Mouse (Mus musculus) heart, embryonic 13.5 days (tissue): ENCODE measurements around the gene Catsper3. TPM values are rescaled to one million over a fixed set of nuclear protein-coding genes. Genes with fewer than 3 reads are reported as not detected.

Experiments used
- ATAC-seq: fragments of 200-750 bp; cut with Nextera tagmentation; 2 replicates; pipeline ENCODE4 v1.8.0; 2017; ENCODE audit warnings: moderate TSS enrichment; ENCODE audit not compliant: insufficient number of reproducible peaks, low FRiP score, low TSS enrichment; ENCODE audit errors: extremely low read depth
- H3K27ac ChIP-seq: fragments of 300-500 bp; sonication (generic); replicated peaks from 2 replicates; pipeline ENCODE4 v1.5.1; 2015; ENCODE audit warnings: moderate library complexity, mild to moderate bottlenecking, inconsistent platforms
- H3K27me3 ChIP-seq: fragments of 300-500 bp; sonication (generic); replicated peaks from 2 replicates; pipeline ENCODE4 v1.6.1; 2015; ENCODE audit warnings: mild to moderate bottlenecking, inconsistent platforms
- H3K36me3 ChIP-seq: fragments of 300-500 bp; sonication (generic); 2 replicates; pipeline ENCODE4 v1.6.1; 2015; ENCODE audit warnings: mild to moderate bottlenecking, inconsistent platforms
- H3K4me1 ChIP-seq: fragments of 300-500 bp; sonication (generic); 2 replicates; pipeline ENCODE4 v1.6.1; 2015; ENCODE audit warnings: inconsistent platforms
- H3K4me2 ChIP-seq: fragments of 300-500 bp; sonication (generic); 2 replicates; pipeline ENCODE4 v1.6.1; 2015; ENCODE audit warnings: inconsistent platforms, mild to moderate bottlenecking, moderate library complexity
- H3K4me3 ChIP-seq: fragments of 300-500 bp; sonication (generic); 2 replicates; pipeline ENCODE4 v1.5.1; 2015; ENCODE audit warnings: moderate library complexity, mild to moderate bottlenecking, inconsistent platforms
- H3K9ac ChIP-seq: fragments of 300-500 bp; sonication (generic); 2 replicates; pipeline ENCODE4 v1.6.1; 2015; ENCODE audit warnings: inconsistent platforms, mild to moderate bottlenecking, moderate library complexity
- H3K9me3 ChIP-seq: fragments of 300-500 bp; sonication (generic); 2 replicates; pipeline ENCODE4 v1.6.1; 2016; ENCODE audit warnings: inconsistent platforms
- WGBS: fragments of 180-500 bp; shearing (Covaris S2); methylation state at CpG from one replicate; pipeline ENCODE4 v1.1.7; 2015; ENCODE audit warnings: mixed read lengths; 5-methylcytosine and 5-hydroxymethylcytosine counted together
- polyA plus RNA-seq: library from polyadenylated mRNA; unstranded; fragments of >200 nt; fragmentation: Nextera tagmentation; extraction: Ambion mirVana; gene quantifications from 2 replicates; pipeline ENCODE4 v1.2.1, GENCODE M21; 2015

The Catsper3 gene
- polyA plus RNA-seq: 0.15 TPM in 2 replicates

DNA sequence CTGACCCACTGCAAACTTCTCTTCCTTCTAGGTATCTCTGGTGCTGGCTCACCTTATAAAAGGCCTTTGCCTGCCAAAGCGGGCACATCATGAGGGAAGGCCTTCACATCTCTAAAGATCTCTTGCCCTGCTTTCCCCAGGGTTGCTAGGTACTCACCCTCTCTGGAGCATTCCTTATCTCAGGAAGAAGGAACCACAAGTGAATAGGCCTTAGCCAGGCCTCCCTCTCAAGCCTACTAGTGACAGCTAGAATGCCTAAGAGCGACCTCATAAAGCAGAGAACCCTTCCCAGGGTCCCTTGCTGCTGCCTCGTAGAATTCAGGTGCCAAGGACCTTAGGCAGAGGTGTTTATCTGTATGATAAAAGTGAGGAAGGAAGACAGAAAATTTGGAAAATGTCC, at the start of gene Catsper3:
Catsper3 (plus strand) TSS at position 301 of the 400 bp plus-strand sequence.
- no peak within 1 kb of the TSS for H3K27ac ChIP-seq
- ATAC-seq: no peak
- no peaks in the 10 kb centered on the region for H3K4me1 ChIP-seq
- H3K9ac ChIP-seq: no peak within 1 kb of the TSS
- H3K4me3 ChIP-seq: no peak within 1 kb of the TSS
- no peaks in the 10 kb centered on the region for H3K9me3 ChIP-seq
- 78% methylated on average over 3 of the region's 3 CpGs for WGBS
- H3K27me3 ChIP-seq: no peaks in the 10 kb centered on the region
- no peak within 1 kb of the TSS for H3K4me2 ChIP-seq
- no peaks in the 10 kb centered on the region for H3K36me3 ChIP-seq

DNA sequence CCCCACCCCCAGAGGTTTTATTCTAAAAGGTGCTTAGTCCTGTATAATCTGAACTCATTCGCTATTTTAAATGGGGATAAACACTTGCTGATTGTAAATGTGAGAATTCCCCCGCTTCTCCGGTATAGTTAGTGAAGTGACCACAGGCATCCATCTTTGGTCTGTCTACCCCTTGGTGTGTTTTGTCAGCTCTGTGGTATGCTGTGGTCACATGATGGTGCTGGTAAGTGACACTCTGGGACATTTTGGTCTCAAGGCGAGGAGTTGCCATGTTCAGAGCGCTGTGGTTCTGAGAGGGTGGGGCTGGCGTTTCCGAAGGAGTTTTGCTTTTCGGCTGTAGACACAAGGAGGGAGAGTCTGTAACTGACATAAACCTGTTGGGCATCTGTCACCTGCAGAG, 46.5 kb upstream of the Catsper3 start:
- 80% methylated on average over 8 of the region's 8 CpGs for WGBS
- Histone ChIP-seq H3K4me3 (no peak overlapping the region), H3K27ac (no peak overlapping the region), H3K36me3 (peaks cover 3% of the 10 kb centered on the region; the same call in 1 of the 2 replicates), H3K9ac (no peak overlapping the region), H3K9me3 (no peaks in the 10 kb centered on the region), H3K27me3 (no peaks in the 10 kb centered on the region), H3K4me1 (no peaks in the 10 kb centered on the region), H3K4me2 (no peak overlapping the region)
- ATAC-seq: no peak

DNA sequence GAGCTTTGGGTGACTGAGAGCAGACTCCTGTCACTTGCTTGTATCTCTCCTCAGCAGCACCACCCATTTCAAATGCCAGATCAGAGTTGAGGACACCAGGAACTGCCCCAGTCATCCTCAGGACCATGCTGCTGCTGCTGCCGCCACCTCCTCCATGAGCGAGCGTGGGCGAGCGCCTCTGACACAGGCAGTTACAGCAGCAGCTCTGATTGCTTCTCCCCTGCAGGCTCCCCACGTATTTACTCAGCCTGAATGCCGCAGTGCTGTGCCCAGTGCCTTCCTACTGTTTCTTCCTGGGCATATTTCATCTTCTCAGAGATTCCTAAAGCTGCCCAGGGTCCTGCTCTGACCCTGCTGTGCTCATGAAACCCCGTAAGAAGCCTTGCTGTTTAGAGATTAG, 42.1 kb upstream of the Catsper3 start:
- WGBS: 60% methylated on average over 8 of the region's 8 CpGs
- H3K9ac ChIP-seq: 0 out of 2 replicates have a peak overlapping the region, but pooled peaks have one; percentile 33
- H3K9me3 ChIP-seq: no peaks in the 10 kb centered on the region

DNA sequence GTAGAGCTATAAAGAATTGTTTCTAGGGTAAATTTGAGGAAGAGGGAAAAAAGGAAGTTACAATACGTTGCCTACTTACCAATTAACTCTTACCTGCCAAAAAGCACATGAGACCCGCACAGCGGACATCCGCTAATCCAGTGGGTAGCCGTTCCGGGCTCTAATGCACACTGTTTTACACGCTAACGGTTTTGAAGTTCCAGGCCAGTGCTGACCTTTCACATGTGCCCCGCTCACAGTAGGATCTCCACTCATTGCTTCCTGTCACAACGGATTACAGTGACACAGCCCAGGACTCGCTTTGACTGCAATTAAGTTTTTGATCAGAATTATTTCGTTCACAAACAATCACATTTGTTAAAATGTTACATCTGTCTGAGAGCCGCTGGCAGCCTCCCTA, 30.0 kb upstream of the Catsper3 start:
- H3K36me3 ChIP-seq: no peaks in the 10 kb centered on the region
- peaks cover 11% of the 10 kb centered on the region; the same call in 1 of the 2 replicates for H3K4me1 ChIP-seq
- no peak for ATAC-seq
- no peaks in the 10 kb centered on the region for H3K9me3 ChIP-seq
- H3K4me3 ChIP-seq: no peak overlapping the region
- H3K4me2 ChIP-seq: no peak overlapping the region
- H3K27ac ChIP-seq: no peak overlapping the region
- no peaks in the 10 kb centered on the region for H3K27me3 ChIP-seq
- 75% methylated on average over 13 of the region's 13 CpGs for WGBS
- H3K9ac ChIP-seq: no peak overlapping the region

More for the DNA sequence above, 42.1 kb upstream of the Catsper3 start:
- H3K4me1 ChIP-seq: no peaks in the 10 kb centered on the region
- no peak for ATAC-seq
- H3K27me3 ChIP-seq: no peaks in the 10 kb centered on the region
- no peak overlapping the region for H3K27ac ChIP-seq
- peaks cover 12% of the 10 kb centered on the region; the same call in 1 of the 2 replicates for H3K36me3 ChIP-seq
- no peak overlapping the region for H3K4me2 ChIP-seq
- H3K4me3 ChIP-seq: no peak overlapping the region

DNA sequence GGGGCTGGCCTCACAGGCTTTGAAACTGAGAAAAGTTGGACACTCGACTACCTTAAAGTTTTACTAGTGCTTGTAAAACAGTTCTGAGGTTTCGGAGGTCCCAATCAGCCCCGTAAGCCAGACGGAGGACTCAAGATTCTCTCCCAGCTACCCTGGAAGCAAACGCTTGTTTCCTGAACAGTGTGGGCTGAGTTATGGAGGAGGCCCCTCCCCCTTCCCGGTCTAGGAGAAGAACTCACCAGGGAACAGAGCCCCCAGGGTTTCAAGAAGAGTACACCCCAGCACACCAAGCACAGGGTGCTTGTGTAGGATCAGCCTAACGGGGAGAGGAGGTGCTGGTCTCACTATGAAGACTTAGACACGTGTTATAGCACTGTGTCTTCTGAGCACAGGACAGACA, 27.6 kb upstream of the Catsper3 start:
- Histone ChIP-seq H3K4me3 (peak overlapping the region; percentile 21), H3K36me3 (no peaks in the 10 kb centered on the region), H3K9ac (peak overlapping the region; percentile 70), H3K4me1 (peaks cover 23% of the 10 kb centered on the region), H3K27ac (0 out of 2 replicates have a peak overlapping the region, but pooled peaks have one; percentile 14), H3K9me3 (no peaks in the 10 kb centered on the region), H3K27me3 (no peaks in the 10 kb centered on the region), H3K4me2 (peak overlapping the region; percentile 54)
- 38% methylated on average over 8 of the region's 8 CpGs for WGBS
- no peak for ATAC-seq

DNA sequence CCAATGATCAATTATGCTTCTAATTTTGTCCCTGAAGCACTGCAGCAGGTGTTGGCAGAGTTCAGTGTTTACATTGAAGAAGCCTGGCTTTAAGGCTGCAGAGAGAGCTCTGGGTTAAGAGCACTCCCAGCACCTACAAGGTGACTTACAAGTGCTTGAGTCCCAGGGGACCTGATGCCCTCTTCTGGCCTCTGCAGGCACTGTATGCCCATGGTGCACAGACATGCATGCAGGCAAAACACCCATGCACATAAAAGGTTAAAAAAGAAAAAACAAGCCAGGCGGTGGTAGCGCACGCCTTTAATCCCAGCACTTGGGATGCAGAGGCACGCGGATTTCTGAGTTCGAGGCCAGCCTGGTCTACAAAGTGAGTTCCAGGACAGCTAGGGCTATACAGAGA, 26.7 kb upstream of the Catsper3 start:
- H3K27ac ChIP-seq: no peak overlapping the region
- H3K4me1 ChIP-seq: peaks cover 23% of the 10 kb centered on the region
- WGBS: 91% methylated on average over 6 of the region's 6 CpGs
- no peak overlapping the region for H3K9ac ChIP-seq
- H3K9me3 ChIP-seq: no peaks in the 10 kb centered on the region
- ATAC-seq: no peak
- no peak overlapping the region for H3K4me3 ChIP-seq
- no peak overlapping the region for H3K4me2 ChIP-seq
- no peaks in the 10 kb centered on the region for H3K36me3 ChIP-seq
- no peaks in the 10 kb centered on the region for H3K27me3 ChIP-seq

DNA sequence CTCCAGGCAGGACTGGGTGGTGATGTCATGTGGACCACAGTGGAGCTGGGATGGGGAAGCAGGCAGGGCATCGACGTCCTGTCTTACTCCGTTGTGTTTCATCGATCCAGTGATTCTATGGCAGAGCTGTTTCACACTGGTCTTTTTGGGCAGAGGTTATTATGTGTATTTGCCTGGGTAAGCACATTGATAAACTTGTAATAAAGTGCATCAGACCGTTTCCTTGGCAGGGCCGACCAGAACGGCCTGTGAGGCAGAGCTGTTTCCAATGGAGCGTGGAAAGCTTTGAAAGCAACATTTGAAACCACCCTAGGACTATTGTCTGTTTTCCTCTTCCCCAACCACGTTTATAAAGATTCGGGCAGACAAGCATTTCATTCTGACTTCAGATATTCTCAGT, 23.8 kb upstream of the Catsper3 start:
- H3K27me3 ChIP-seq: no peaks in the 10 kb centered on the region
- 60% methylated on average over 10 of the region's 10 CpGs for WGBS
- H3K27ac ChIP-seq: no peak overlapping the region
- no peaks in the 10 kb centered on the region for H3K36me3 ChIP-seq
- H3K4me1 ChIP-seq: peaks cover 28% of the 10 kb centered on the region
- H3K9ac ChIP-seq: peak overlapping the region; percentile 64
- no peaks in the 10 kb centered on the region for H3K9me3 ChIP-seq
- no peak for ATAC-seq
- H3K4me2 ChIP-seq: peak overlapping the region; percentile 55
- H3K4me3 ChIP-seq: no peak overlapping the region

DNA sequence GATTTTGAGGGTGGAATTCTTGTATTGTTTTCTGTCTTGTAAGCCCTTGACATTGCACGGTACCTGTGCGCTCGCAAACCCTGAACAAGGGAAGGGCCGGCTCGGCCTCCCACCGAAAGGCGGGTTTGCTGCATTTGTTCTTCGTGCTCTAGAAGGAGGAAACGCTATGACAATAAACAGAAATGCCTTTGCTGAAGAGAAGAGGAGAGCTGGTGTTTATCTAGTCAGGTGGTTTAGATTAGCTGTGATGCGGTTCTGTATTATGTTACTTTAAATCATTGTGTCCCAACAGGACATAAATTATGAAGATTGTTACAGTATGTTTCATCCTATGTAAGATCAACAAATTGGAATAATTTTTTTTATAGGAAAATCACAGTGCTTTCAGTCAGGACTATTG, 22.9 kb upstream of the Catsper3 start:
- no peak overlapping the region for H3K27ac ChIP-seq
- WGBS: 77% methylated on average over 10 of the region's 10 CpGs
- H3K9ac ChIP-seq: no peak overlapping the region

DNA sequence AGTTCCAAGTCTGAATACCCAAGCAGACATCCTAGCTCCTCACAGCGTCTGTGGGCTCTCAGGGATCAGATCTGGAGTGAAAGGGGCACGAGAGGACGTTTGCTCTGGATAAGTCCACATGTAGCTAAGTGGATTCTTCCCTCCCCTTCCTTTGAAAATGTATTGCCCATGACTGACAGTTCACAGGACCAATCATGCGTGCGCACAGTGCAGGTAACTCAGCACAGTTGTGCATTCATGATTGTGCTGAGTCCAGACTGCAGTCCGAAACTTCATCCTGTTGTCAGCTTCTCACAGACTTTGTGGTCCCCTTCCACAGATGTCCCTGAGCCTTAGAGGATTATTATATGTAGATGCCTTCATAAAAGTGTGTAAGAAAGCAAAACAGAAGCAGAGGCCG, 10.0 kb upstream of the Catsper3 start:
- Histone ChIP-seq H3K4me3 (no peak overlapping the region), H3K27ac (no peak overlapping the region), H3K36me3 (peaks cover 15% of the 10 kb centered on the region; the same call in 1 of the 2 replicates), H3K9me3 (no peaks in the 10 kb centered on the region), H3K27me3 (no peaks in the 10 kb centered on the region), H3K4me1 (peaks cover 7% of the 10 kb centered on the region), H3K4me2 (no peak overlapping the region), H3K9ac (no peak overlapping the region)
- 83% methylated on average over 7 of the region's 7 CpGs for WGBS
- ATAC-seq: no peak

More for the DNA sequence above, 22.9 kb upstream of the Catsper3 start:
- no peak for ATAC-seq
- no peak overlapping the region for H3K4me3 ChIP-seq
- H3K27me3 ChIP-seq: no peaks in the 10 kb centered on the region
- H3K4me2 ChIP-seq: no peak overlapping the region
- no peaks in the 10 kb centered on the region for H3K36me3 ChIP-seq
- H3K9me3 ChIP-seq: no peaks in the 10 kb centered on the region
- H3K4me1 ChIP-seq: peaks cover 25% of the 10 kb centered on the region

DNA sequence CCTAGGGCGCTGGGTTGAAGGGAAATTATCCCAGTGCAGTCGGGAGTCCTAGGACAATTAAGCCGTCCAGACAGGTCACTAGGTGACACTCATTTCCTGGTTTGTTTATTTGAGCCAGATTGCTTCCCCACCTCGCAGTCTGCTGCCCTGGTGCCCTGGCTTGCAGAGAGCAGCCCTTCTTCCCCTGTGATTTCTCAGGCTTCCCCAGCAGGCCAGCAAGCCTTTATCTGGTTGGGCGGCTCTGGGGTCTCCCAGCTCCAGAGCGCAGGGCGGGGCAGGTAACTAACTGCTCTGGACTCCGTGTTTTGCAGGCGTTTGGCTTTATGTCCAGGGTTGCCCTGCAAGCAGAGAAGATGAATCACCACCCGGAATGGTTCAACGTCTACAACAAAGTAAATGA, 9.3 kb upstream of the Catsper3 start:
- H3K36me3 ChIP-seq: peaks cover 15% of the 10 kb centered on the region; the same call in 1 of the 2 replicates
- H3K27me3 ChIP-seq: no peaks in the 10 kb centered on the region
- H3K27ac ChIP-seq: no peak overlapping the region
- no peaks in the 10 kb centered on the region for H3K9me3 ChIP-seq
- peaks cover 7% of the 10 kb centered on the region for H3K4me1 ChIP-seq
- ATAC-seq: no peak
- peak overlapping the region; percentile 58 for H3K9ac ChIP-seq
- H3K4me3 ChIP-seq: no peak overlapping the region
- WGBS: 35% methylated on average over 11 of the region's 11 CpGs
- no peak overlapping the region for H3K4me2 ChIP-seq

DNA sequence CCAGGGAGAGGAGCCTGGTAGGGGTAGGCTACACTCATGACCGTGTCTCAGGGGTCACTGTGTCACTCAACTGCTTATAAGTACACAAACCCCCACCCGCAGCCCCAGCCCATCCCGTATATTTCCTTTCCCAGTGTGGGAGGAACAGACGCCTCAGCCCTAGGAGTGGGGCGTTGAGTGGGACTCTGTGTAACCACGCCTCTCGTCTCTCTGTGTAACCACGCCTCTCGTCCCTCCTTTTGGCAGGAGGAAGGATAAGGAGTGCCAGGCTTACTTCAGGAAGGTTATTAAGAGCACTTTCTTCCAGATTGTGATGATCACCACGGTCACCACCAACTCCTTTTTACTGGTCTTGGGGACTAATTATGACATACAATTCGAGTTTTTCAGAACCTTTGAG, 1.8 kb downstream of the Catsper3 start:
- WGBS: 68% methylated on average over 11 of the region's 11 CpGs
- ATAC-seq: no peak
- Histone ChIP-seq H3K4me2 (no peak overlapping the region), H3K4me1 (no peaks in the 10 kb centered on the region), H3K27ac (no peak overlapping the region), H3K9ac (no peak overlapping the region), H3K9me3 (peaks cover 6% of the 10 kb centered on the region; the same call in 1 of the 2 replicates), H3K4me3 (no peak overlapping the region), H3K27me3 (no peaks in the 10 kb centered on the region), H3K36me3 (no peaks in the 10 kb centered on the region)

DNA sequence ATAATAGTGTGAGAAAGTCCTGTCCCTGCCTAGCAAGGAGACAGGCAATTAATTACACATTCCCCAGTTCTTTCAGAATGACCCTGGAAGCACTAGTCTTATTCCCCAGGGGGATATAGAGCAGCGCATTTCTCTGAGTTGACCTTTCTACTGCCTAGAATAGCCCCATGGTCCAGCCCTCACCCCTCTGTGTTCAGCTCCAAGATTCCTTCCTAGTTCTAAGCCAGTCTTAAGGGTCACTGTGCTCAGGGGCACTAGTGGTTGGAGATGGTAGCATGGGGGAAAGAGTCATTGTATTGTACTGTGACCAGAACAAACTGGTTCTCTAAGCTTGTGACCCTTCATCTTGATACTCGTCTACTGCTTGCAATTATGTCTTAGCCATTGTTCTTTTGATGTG, 16.9 kb downstream of the Catsper3 start:
- 77% methylated on average over 2 of the region's 2 CpGs for WGBS
- H3K9ac ChIP-seq: no peak overlapping the region
- H3K4me3 ChIP-seq: no peak overlapping the region
- no peak overlapping the region for H3K27ac ChIP-seq
- H3K9me3 ChIP-seq: peaks cover 6% of the 10 kb centered on the region; the same call in 1 of the 2 replicates
- ATAC-seq: no peak
- no peaks in the 10 kb centered on the region for H3K27me3 ChIP-seq
- H3K4me1 ChIP-seq: no peaks in the 10 kb centered on the region
- no peaks in the 10 kb centered on the region for H3K36me3 ChIP-seq
- no peak overlapping the region for H3K4me2 ChIP-seq
